Mouse (Mus musculus) hindbrain, embryonic 11.5 days (tissue): Measurements from ENCODE around the gene Ffar3. TPM values are rescaled to one million over a fixed set of nuclear protein-coding genes. Genes with fewer than 3 reads are reported as not detected.
A peak's percentile ranks its signal among the peaks of the same experiment; 100 is the strongest.

Source experiments
- ATAC-seq: fragments of 200-750 bp; cut with Nextera tagmentation; 2 replicates; pipeline ENCODE4 v1.8.0; 2017; ENCODE audit warnings: mild to moderate bottlenecking, moderate TSS enrichment, moderate library complexity; ENCODE audit not compliant: low FRiP score
- DNase-seq: peaks from one replicate; pipeline ENCODE4 v3.0.0-alpha.2; 2015; ENCODE audit warnings: low spot score
- H3K27ac ChIP-seq: fragments of 300-500 bp; sonication (generic); 2 replicates; pipeline ENCODE4 v1.5.1; 2014; ENCODE audit warnings: mild to moderate bottlenecking, low read depth, low read length
- H3K27me3 ChIP-seq: fragments of 300-500 bp; sonication (generic); 2 replicates; pipeline ENCODE4 v1.6.1; 2014; ENCODE audit warnings: mild to moderate bottlenecking, low read length, moderate library complexity, mixed read lengths; ENCODE audit not compliant: control insufficient read depth, insufficient read depth
- H3K36me3 ChIP-seq: fragments of 300-500 bp; sonication (generic); 2 replicates; pipeline ENCODE4 v1.6.1; 2014; ENCODE audit warnings: mild to moderate bottlenecking, low read length, moderate library complexity, mixed read lengths; ENCODE audit not compliant: control insufficient read depth, insufficient read depth
- H3K4me1 ChIP-seq: fragments of 300-500 bp; sonication (generic); replicated peaks from 2 replicates; pipeline ENCODE4 v1.6.1; 2014; ENCODE audit warnings: low read length, mixed read lengths; ENCODE audit not compliant: control insufficient read depth, insufficient read depth
- H3K4me2 ChIP-seq: fragments of 300-500 bp; sonication (generic); replicated peaks from 2 replicates; pipeline ENCODE4 v1.6.1; 2014; ENCODE audit warnings: mild to moderate bottlenecking, low read depth, low read length
- H3K4me3 ChIP-seq: fragments of 300-500 bp; sonication (generic); 2 replicates; pipeline ENCODE4 v1.5.1; 2014; ENCODE audit warnings: low read depth, low read length
- H3K9ac ChIP-seq: fragments of 300-500 bp; sonication (generic); 2 replicates; pipeline ENCODE4 v1.6.1; 2014; ENCODE audit warnings: low read depth, low read length
- H3K9me3 ChIP-seq: fragments of 300-500 bp; sonication (generic); 2 replicates; pipeline ENCODE4 v1.6.1; 2016; ENCODE audit warnings: low read length; ENCODE audit not compliant: control insufficient read depth
- WGBS: fragments of 180-500 bp; shearing (Covaris S2); extraction: QIAGEN DNeasy Blood & Tissue Kit; methylation state at CpG from one replicate; pipeline ENCODE4 v1.1.7; 2014; 5-methylcytosine and 5-hydroxymethylcytosine counted together
- polyA plus RNA-seq: library from polyadenylated mRNA; unstranded; fragments of >200 nt; fragmentation: Nextera tagmentation; extraction: Ambion mirVana; gene quantifications from 2 replicates; pipeline ENCODE4 v1.2.1, GENCODE M21; 2014

Gene Ffar3
- polyA plus RNA-seq, 1 experiment from 2014 or later: not detected

- Histone ChIP-seq H3K27me3 (no peaks in the 10 kb centered on the region), H3K9ac (no peak overlapping the region), H3K4me3 (no peak overlapping the region), H3K36me3 (no peaks in the 10 kb centered on the region), H3K4me2 (no peak overlapping the region), H3K9me3 (no peaks in the 10 kb centered on the region), H3K4me1 (no peaks in the 10 kb centered on the region), H3K27ac (no peak overlapping the region)
- no peak for DNase-seq
- no peak for ATAC-seq
- WGBS: 81% methylated on average over 1 of the region's 1 CpGs
Observed at GRCm38 (mm10) chr7:30857746-30858145, 1.8 kb upstream of the Ffar3 start.

DNA sequence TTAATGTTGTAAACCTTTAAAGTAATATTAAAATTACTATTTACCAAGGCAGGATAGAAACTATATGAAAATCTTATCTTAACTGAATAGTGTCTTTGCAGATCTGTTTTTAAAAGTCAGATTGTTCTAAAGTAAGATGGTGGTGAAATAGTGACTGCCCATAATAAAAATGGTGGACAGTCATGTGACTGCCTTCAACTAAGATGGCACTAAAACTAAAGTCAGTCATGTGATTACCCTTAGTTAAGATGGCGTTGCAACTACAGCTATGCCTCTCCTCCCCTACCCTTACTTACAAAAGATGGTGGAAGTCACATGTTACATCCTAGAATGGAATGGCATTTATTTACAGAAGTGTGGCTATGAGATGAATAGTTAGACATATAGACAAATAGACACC lies 4.6 kb downstream of the Ffar3 start:
- Histone ChIP-seq H3K4me2 (no peak overlapping the region), H3K27ac (no peak overlapping the region), H3K4me3 (no peak overlapping the region), H3K36me3 (no peaks in the 10 kb centered on the region), H3K27me3 (no peaks in the 10 kb centered on the region), H3K9ac (no peak overlapping the region), H3K4me1 (no peaks in the 10 kb centered on the region), H3K9me3 (no peaks in the 10 kb centered on the region)
- DNase-seq (no peak), ATAC-seq (no peak)
- WGBS: 86% methylated on average over 1 of the region's 1 CpGs

- DNase-seq (no peak), ATAC-seq (no peak)
- Histone ChIP-seq H3K27ac (no peak overlapping the region), H3K4me3 (no peak overlapping the region), H3K36me3 (no peaks in the 10 kb centered on the region), H3K27me3 (no peaks in the 10 kb centered on the region), H3K4me2 (no peak overlapping the region), H3K9ac (no peak overlapping the region), H3K9me3 (no peaks in the 10 kb centered on the region), H3K4me1 (no peaks in the 10 kb centered on the region)
- WGBS: 88% methylated on average over 6 of the region's 6 CpGs
Observed at GRCm38 (mm10) chr7:30847934-30848333, 8.0 kb downstream of the Ffar3 start.

DNA sequence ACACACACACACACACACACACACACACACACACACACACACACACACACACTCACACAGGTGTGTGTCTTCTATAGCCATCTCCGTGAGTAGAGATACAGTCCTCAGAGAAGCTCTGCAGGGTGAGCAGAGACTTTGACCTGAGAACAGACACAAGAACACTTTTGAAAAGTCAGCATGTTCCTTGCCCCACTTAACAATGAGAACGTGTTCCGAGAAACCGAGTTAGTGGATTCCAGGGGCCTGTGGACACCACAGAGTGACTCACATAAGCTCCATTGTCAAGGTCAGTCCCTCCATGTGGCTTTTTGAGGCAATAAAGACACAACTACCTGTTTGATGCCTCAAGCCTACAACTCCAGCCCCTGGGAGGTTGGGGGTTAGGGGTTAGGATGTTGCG lies 8.6 kb downstream of the Ffar3 start:
- no peaks in the 10 kb centered on the region for H3K27me3 ChIP-seq
- H3K4me2 ChIP-seq: no peak overlapping the region
- ATAC-seq: no peak
- H3K9me3 ChIP-seq: no peaks in the 10 kb centered on the region
- DNase-seq: no peak
- H3K4me1 ChIP-seq: no peaks in the 10 kb centered on the region
- H3K27ac ChIP-seq: no peak overlapping the region
- no peaks in the 10 kb centered on the region for H3K36me3 ChIP-seq
- H3K4me3 ChIP-seq: no peak overlapping the region
- 85% methylated on average over 5 of the region's 5 CpGs for WGBS
- H3K9ac ChIP-seq: no peak overlapping the region

- no peak overlapping the region for H3K4me3 ChIP-seq
- no peak overlapping the region for H3K27ac ChIP-seq
- WGBS: 63% methylated on average over 2 of the region's 2 CpGs
- no peak for DNase-seq
- no peaks in the 10 kb centered on the region for H3K36me3 ChIP-seq
- no peaks in the 10 kb centered on the region for H3K27me3 ChIP-seq
- no peaks in the 10 kb centered on the region for H3K4me1 ChIP-seq
- ATAC-seq: no peak
- H3K4me2 ChIP-seq: no peak overlapping the region
- H3K9ac ChIP-seq: no peak overlapping the region
- no peaks in the 10 kb centered on the region for H3K9me3 ChIP-seq
Observed at GRCm38 (mm10) chr7:30846505-30847053, 9.4 kb downstream of the Ffar3 start.

DNA sequence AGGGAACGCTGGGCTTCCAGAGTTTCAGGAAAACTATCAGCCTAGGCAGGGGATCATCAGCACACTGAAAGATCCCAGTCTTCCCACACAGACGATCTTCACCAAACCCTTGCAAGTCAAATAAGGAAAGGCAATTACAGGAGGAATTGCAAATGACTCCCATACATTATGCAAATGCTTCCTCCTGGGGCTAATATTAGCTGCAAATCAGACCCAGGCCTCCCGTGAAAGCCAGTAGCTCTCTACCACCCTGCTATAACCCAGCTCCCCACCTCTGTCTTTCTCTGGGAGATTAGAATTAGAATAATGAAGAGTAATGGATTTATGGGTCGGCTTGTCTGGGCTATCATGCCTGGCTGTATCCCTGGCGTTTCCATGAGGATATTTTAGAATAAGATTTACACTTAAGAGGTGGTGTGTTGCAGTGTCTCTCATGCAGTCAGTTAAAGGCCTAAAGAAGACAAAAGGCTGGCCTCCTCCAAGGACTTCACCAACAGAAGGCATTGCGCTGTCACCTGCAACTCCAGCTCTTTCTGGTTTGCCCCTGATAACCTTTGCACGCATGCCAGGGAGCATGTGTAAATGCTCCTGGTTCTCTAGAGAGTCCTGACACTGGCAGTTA lies 11.2 kb downstream of the Ffar3 start:
- no peak for ATAC-seq

DNA sequence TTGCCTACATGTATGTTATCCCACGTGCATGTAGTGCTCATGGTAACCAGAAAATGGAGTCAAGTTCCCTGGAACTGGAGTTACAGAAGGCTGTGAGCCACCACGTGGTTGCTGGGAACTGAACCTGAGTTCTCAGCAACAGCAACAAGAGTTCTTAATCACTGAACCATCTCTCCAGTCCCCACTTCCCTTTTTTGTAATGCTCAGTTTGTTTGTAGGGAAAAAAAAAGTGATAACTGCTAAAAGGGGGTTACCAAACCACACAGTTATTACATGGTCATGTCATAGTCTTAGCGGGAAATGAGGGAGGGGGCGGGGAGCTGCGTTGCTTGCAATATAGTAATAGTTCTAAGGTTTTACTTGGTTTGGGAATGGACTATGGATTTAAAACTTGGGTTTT lies 13.9 kb downstream of the Ffar3 start:
- 86% methylated on average over 5 of the region's 5 CpGs for WGBS
- ATAC-seq: no peak
- no peak overlapping the region for H3K9ac ChIP-seq
- no peak overlapping the region for H3K4me2 ChIP-seq
- no peak overlapping the region for H3K27ac ChIP-seq
- H3K4me3 ChIP-seq: no peak overlapping the region
- no peak for DNase-seq
- H3K4me1 ChIP-seq: no peaks in the 10 kb centered on the region
- no peaks in the 10 kb centered on the region for H3K9me3 ChIP-seq
- no peaks in the 10 kb centered on the region for H3K36me3 ChIP-seq
- no peaks in the 10 kb centered on the region for H3K27me3 ChIP-seq

More for the DNA sequence above, 11.2 kb downstream of the Ffar3 start:
- Histone ChIP-seq H3K27me3 (no peaks in the 10 kb centered on the region), H3K4me3 (no peak overlapping the region), H3K4me1 (no peaks in the 10 kb centered on the region), H3K9me3 (no peaks in the 10 kb centered on the region), H3K27ac (peak overlapping the region; percentile 39; the same call in 1 of the 2 replicates), H3K4me2 (no peak overlapping the region), H3K9ac (no peak overlapping the region), H3K36me3 (no peaks in the 10 kb centered on the region)
- WGBS: 45% methylated on average over 7 of the region's 7 CpGs
- no peak for DNase-seq

GRCm38 (mm10) chr7:30841379-30841778 lies 14.6 kb downstream of the Ffar3 start:
- Histone ChIP-seq H3K9me3 (no peaks in the 10 kb centered on the region), H3K27me3 (no peaks in the 10 kb centered on the region), H3K36me3 (no peaks in the 10 kb centered on the region), H3K27ac (no peak overlapping the region), H3K4me3 (no peak overlapping the region), H3K4me2 (no peak overlapping the region), H3K9ac (no peak overlapping the region), H3K4me1 (no peaks in the 10 kb centered on the region)
- ATAC-seq (no peak), DNase-seq (no peak)
- WGBS: 86% methylated on average over 4 of the region's 4 CpGs

DNA sequence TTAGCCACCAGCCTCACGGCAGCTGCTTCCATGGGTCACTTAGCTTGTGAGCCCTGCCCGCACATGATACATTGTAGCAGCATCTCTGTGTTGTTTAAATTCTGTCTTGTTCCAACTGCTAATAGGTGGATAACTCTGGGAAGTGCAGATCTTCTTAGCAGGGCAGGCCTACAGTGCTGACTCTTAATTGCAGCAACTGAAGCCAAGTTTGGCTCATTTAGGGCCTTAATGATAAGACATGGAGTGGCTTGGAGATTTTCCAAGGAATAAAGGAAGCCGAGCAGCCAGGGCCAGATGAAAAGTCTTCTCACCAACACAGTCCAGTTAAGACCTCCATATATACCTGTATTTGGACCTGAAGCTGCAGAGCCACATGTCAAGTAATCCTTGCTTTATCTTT lies 15.7 kb downstream of the Ffar3 start:
- H3K4me3 ChIP-seq: no peak overlapping the region
- DNase-seq (no peak), ATAC-seq (no peak)
- H3K4me2 ChIP-seq: no peak overlapping the region
- H3K9ac ChIP-seq: no peak overlapping the region
- WGBS: 85% methylated on average over 3 of the region's 3 CpGs
- H3K27ac ChIP-seq: no peak overlapping the region
- H3K4me1 ChIP-seq: no peaks in the 10 kb centered on the region
- no peaks in the 10 kb centered on the region for H3K36me3 ChIP-seq
- H3K9me3 ChIP-seq: no peaks in the 10 kb centered on the region
- no peaks in the 10 kb centered on the region for H3K27me3 ChIP-seq
